Mouse (Mus musculus): ENCODE results near the gene Zfand6.

The Zfand6 gene

DNA sequence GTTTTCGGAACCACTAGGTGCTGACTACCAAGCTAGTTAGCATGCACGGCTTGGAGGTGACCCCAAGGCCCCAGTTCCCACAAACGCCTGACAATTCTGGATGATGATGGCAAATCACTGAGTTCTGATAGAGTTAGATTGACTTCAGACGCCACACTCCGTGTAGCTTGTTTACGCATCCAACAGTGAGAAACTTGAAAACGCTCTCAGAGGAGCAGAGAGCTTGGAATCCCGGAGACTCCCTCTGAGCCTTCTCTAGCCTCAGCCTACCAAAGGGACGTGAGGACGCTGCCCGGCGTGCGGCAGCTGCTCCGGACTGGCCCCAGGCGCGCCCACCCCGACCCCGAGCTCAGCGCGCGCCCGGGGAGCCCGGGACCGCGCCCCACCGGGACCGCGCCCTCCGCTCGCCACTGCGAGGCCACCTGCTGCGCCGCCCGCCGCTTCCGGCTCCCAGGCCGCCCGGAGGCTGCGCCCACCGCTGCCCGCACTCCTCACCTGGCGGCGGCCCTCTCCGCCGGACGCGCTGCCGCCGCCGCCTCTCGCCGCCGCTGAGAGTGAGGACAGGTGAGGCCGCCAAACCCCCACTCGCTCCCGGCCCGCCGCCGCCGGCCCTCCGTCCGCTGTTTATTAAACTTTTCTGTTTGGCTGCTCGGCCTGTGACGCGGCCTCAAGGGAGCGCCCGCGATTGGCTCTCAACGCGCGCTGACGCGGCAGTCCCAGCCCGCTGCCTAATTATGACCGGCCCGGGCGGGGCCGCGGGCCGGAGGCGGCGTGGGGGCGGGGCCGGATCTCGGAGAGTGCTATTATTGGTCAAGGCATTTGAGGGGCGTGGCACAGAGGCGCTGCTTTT, at the start of gene Zfand6:
Gene Zfand6 (minus strand): TSS at position 709 of the 850 bp plus-strand sequence.
- DNase-seq (ENCODE audit: low spot score): peak; percentile 99

DNA sequence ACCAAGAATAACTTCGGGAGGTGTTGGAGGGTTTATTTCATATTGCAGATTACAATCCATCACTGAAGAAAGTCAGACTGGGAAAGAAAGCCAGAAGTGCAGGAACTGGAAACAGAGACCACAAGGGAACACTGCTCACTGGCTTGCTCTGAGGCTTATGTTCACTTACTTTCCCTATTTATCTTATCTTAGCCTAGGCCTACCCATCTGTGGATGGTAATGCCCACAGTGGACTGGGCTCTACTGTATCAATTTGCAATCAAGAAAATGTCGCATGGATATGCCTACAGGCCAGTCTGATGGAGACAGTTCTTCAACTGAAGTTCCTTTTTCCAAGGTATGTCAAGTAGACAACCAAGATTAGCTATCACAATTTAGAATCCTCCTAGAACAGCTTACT, 47.0 kb upstream of the Zfand6 start:
- DNase-seq (ENCODE audit: low spot score): no peak

DNA sequence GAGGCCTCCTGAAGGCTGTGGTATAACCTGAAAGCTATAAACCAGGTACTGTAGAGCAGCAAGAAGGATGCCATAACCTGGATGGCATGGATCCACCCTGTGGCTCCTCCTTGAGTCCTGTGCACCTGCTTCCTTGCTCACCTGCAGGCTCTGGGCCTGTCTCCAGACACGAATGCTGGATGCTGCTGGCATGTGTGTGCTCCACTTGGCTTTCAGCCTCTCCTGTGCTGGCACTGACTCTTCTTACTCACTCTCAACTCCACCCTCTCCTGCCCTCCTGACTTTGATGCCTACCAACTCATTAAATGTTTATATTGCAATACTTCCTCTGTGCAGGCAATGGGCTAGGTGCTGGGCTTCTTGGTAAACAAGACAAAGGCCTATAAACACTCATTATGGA, 43.3 kb upstream of the Zfand6 start:
- no peak for DNase-seq (ENCODE audit: low spot score)

DNA sequence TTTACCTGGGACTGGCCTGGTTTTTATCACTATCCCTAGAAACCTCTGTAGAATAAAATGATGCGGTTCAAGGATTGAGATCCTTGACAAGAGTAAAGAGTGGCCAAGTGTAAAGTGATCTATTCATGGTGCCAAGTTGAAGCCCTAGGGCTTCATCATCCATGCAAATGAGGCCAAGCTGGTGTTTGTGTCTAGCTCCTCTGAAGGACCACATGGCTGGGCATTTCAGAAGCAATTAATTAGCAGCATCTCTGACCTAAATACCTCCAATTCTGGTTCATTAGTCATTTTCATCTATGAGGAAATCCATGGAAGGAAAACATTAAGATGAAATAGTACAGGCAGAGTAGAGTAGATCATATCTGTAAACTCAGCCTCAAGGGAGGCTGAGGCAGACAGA, 42.3 kb upstream of the Zfand6 start:
- no peak for DNase-seq (ENCODE audit: low spot score)

DNA sequence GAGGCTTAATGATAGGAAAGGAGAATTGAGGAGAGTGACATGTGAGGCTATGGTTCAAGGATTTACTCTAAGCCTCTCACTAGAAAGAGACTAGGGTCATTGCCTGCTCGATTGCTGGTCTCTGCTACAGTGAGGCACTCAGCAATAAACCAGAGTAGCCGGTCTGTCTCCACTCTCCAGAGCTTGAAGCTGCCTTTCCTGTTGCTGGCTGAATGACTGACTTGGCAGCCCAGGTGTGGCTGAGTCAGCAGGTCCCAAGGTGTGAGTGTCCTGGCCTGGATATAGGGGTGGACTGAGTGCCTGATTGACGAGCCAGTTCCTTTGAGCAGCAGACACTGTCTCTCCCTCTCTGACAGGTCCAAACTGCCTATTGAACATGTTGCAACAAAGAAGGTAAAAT, 41.3 kb upstream of the Zfand6 start:
- peak; percentile 53 for DNase-seq (ENCODE audit: low spot score)

DNA sequence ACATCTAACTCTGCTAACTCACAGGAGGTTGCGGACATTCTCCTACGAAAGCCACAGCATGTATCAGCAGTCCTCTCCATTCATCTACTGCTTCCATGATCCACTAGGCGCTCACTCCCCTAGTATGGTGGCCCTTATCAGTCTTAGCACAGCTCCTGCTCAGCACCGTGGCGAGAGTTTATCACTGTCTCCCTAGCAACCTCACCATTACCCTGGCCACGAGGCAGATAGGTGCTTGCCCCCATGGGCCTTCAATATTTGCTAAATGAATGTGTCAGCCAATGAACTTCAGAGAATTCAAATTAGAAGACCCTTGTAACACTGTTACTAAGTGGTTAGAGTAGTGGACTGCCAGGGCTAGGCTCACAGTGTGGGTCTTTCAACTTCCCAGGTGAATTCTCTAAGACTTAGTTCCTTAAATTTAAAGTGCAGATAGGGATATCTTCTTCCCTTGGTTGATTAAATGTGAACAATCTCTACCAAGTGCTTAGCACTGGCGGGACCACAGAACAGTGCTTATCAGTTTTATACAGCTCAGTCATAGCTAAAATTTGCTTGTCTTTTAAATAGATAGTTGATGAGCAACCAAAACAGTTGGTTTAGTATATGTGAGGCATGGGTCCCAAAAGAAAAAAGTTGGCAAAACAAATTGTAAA, 33.2 kb upstream of the Zfand6 start:
- no peak for DNase-seq (ENCODE audit: low spot score)

DNA sequence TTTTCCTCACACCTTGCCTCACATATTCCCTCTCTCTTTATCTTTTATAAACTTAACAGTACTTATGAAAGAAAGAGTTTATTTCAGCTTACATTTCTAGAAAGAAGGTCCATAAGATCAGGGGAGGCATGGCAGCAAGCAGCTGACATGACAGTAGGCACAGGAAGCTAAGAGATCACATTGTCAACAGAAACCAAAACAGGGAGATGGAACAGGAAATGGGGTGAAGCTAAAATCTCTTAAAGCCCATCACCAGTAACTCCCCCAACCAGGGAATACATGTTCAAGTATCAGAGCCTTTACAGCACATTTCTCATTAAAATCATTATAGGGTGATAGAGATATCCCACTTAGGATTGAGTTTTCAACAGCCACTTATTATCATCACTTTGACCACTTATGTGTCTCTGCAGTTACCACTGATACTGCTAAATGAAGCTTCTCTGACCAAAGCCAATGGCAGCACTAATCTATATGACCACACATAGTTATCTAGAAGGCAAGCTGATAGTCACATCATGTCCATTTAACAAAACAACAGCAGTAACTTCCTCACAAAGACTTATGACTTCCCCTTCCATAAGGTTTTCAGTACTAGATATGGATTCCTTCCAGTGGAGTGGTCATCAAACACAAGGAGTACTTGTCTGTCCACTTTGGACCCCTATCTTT, 20.7 kb upstream of the Zfand6 start:
- DNase-seq (ENCODE audit: low spot score): no peak

DNA sequence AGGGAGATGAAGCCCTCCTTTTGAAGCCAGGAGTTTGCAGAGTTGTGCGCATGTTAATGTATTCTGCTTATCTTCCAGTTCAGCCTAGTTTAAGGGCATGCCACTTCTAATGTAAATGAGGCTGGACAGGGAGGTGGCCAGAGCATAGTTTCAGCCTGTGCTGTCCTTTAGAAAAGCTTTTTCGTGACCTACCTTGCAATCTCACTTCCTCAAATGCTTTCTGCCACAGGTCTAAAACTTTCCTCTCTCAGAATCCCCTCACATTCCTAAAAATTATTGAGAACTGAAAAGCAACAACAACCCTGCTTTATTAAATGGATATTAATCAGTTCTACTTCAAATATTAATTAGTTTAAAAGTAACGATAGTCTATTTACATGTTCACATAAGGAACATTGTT, 17.1 kb upstream of the Zfand6 start:
- no peak for DNase-seq (ENCODE audit: low spot score)

DNA sequence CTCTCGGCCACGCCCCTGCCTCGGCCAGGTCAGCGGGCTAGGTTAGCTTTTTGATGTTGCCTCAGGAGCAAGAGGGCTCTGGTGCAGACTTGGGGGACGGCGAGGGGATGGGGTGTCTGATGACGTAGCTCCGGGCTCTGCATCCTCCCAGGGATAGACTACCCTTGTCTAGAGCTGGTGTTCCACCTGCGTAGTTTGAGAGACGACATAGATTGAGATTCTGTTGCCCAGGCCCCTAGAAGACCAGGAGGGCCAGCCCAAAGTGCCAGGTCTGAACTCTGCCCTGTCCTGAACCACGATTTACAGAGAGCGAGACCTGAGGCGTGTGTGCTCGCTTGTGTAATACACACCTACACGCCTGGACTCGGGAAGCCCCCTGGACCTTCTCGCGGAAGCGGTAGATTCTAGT, 346 bp upstream of the Zfand6 start:
- no peak for DNase-seq (ENCODE audit: low spot score)

DNA sequence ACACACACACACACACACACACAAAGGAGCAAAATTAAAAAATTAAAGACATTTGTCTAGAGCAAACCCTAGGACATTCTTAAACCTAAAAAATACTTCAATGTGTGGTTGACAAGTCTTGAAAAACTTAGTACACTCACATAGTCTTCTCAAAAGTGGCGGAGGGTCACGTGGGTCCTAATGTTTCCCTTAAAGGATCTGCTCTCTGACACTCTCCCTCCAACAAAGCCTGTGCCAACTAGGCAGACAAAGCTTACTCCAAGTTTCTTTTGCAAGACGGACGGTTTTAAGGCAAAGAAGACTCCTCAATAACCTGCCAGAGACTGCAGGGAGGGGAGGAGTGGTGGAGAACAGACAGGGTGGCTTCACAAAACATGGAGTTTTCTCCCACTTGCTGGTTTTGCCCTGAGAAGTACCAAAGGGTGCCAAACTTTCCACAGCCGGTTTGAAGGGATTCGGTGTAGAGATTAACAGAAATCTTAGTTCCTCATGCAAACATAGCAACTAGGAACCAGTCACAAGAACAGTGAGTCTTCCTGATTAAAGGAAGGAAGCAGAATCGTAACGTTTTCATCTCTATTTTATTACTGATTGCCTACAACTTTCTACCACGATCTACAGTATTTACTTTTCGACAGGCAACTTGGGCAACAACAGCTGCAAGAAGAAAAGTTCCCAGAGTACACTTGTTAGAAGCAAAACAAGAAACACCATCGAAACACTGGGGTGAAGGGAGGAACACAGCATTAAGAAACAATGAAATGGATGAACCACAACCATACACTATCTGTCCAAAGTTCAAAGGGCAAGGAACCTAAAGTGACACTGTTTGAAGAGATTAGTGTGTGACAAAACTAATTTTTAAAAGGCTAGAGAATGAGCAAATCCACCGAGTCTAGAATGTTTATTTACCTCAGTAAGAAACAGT, 1.8 kb downstream of the Zfand6 start:
- DNase-seq (ENCODE audit: low spot score): no peak

DNA sequence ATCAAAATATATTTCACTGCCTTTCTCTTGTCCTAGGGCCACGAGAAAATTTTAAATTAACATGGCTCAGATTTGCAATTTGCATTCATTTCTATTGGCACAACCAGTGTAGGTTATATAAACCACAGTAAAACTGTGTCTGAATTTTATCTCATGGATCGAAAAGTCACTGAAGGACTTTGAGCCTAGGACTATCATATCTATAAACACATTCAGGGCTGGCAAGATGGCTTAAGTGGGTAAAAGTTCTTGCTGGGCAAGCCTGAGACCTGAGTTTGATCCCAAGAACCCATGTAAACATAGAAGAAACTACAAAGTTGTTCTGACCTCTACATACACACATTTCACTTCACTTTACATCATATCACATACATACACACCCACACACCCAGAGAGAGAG, 3.4 kb downstream of the Zfand6 start:
- DNase-seq (ENCODE audit: low spot score): no peak

DNA sequence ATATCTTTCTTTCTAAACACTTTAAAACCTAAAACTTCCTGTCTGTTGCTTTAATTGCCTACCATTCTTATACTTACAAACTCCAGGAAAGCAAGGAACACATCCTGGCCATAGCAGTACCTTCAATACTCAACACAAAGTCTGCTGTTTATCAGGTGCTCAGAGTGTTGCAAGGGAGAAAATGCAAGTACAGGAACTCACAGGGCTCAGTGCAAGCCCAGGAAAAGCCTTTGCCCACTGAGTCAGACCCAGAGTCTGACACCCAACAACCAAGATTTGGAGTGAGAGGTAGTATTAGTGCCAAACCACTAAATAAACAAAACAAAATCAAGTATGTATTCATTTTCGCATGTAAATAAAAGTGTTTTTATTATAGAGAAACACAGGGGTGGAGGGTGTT, 5.1 kb downstream of the Zfand6 start:
- no peak for DNase-seq (ENCODE audit: low spot score)

DNA sequence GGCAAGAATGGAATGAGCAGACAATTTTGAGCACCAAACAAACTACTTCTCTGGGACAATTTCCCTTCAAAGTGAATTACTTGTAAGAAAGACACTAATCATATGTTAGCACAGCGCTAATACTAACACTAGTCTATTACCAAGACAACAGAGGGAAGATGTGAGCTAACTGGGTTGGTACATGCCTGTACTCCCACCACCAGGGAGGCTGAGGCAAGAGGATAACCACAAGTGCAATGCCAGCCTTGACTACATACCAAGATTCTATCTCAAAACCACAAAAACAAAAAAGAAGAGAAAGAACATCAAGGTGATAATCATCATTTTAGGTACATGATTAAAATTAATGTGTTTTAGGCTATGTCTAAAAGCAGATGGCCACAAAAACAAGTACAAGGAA, 8.2 kb downstream of the Zfand6 start:
- no peak for DNase-seq (ENCODE audit: low spot score)

DNA sequence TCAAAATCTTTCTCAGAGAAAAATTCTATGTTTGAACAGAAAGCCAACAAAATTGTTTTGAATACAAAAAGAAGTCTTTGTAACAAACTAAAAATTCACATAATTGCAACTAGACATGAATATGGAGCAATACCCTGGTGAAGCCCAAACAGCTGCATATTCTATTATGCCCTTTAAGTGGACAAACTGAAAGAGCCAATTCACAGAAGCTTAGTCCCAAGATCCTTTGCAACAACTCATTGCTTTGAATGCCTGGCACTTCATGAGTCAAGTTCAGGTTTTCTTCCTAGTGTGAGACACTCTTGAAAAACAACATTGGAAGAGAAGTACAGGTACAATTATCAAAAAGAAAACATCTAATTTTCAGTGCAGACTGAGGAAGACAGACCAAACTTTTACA, 8.8 kb downstream of the Zfand6 start:
- no peak for DNase-seq (ENCODE audit: low spot score)

DNA sequence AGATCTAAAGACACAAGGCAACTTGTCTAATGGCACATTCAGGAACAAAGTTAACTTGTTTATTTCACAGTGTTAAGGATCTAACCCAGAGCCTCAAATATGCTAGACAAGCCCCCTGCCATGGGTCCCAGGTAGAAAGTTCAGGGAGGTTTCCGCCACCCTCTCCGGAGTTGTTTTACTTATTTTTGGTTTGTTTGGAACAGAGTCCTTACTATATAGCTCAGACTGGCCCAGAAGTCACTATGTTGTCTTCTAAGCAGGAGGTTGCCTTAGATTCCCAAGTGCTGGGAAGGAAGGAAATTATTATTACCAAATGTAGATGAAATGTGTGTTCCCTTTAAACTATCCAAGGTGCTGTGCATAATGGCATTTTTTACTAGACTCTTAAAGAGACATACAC, 9.7 kb downstream of the Zfand6 start:
- no peak for DNase-seq (ENCODE audit: low spot score)

DNA sequence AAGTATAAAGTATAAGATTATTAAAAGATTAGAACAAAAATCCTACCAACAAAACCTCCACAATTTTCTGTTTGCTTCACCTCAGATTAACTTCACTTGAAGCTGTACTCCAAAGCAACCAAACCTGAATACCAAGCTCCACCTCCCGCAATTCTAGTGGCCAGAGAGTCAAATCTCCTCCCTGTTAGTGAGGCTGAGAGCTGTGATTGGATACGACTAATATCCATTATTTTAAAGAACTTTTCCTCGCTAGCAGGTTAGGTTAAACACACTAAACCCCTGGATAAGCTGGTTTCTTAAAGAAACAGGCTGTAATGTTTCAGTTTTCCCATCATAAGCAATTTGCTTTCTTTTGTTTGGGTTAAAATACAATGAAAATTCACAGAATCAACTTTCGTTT, 10.5 kb downstream of the Zfand6 start:
- peak; percentile 72 for DNase-seq (ENCODE audit: low spot score)

DNA sequence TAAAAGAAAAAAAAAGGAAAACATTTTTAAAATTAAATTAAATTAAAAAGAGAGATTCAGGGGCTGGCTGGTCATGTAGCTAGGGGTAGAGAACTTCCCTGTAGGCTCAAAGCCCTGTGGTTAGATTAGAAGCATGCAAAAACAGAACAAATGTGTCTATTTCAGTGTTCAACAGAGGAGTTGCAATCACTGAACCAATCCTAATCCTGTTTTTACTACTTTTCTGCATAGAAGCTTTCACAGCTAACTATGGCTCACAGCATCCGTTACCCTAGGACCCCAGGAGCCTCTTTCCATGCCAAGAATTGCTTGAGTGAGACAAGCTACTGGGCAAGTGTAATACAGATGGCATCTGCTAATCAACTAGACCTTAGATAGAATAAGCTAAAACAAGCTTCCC, 16.7 kb downstream of the Zfand6 start:
- no peak for DNase-seq (ENCODE audit: low spot score)

DNA sequence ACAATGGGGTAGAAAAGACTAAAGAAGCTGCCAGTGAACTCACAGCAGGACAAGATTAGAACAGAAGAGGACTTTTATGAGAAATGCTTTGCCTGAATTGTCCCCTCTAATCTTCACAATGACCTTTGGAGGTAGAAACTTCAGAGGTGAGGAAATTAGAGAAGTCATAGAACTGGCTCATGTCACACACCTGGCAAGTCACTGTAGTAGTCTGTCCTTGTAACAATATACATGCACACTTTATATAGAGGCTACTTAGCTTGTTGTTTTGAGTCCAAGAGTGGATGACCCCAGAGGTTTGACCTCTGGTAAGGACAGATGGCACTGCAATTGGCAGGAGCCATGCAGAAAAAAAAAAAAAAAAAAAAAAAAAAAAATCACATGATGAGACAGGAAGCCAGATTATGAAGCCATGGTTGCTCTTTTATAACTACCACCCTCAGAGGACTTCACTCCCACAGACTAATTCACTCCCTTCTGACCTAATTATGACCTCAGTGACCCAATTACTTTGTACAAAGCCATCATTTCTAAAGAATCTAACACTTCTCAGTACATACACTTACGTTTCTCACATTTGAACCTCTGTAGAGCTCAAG, 20.1 kb downstream of the Zfand6 start:
- no peak for DNase-seq (ENCODE audit: low spot score)

DNA sequence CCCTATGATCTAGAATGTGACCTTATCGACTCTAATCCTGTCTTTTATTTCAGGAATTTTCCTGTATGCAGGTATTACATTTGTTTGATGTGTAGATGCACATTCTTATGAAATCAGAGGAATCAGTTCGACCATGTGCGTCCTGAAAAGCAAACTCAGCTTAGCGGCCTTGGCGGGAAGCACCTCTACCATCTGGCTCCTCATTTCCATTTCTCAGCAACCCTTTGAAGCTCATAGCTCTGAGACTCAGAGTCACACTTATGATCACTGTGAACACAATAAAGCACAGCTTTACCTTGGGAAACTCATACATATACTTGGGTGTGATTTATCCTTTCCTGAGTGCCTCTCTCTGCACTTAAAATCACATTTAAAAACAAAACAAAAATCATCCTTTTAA, 21.8 kb downstream of the Zfand6 start:
- no peak for DNase-seq (ENCODE audit: low spot score)

DNA sequence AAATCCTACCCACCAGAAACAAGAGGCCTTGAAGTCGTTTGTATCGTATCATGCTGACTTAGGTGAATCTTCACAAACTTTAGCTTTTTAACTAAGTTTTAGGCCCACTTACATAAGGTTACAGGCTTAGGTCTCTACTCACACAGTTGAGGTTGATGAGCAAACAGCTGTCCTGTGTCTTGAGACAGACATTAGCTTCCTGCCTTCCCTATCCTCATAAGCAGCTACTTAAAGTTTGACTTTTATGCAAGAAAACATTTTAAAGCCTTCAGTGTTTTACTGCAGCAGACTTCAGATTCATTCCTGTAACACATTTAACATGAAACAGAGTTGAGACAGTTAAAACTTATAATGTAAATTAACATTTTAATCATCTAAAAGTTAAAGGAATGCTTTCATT, 37.0 kb downstream of the Zfand6 start:
- DNase-seq (ENCODE audit: low spot score): no peak

DNA sequence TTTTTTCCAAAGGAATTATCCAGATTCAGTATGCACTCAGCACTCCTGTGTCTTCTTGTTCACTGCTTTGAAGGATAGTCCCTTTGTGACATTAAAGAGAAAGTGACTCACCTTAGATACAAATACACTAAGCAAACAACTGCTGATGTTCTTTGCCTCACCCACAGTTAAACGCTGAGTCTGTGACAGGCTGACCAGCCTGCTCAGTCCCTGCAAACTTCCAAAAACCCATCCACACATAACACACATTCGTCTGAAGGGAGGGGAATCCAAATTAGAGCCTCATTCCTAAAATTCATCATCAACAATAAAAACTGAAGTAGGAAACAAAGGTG, 37.8 kb downstream of the Zfand6 start:
- DNase-seq (ENCODE audit: low spot score): no peak

Measured in urinary bladder, postnatal 14 days (tissue).